Mouse (Mus musculus) liver, embryonic 14.5 days (tissue): ENCODE results near the gene Fam184b. TPM values are rescaled to one million over a fixed set of nuclear protein-coding genes. Genes with fewer than 3 reads are reported as not detected.

Experiments used
- ATAC-seq: fragments of 200-750 bp; cut with Nextera tagmentation; 2 replicates; pipeline ENCODE4 v1.8.0; 2017; ENCODE audit warnings: moderate number of reproducible peaks, mild to moderate bottlenecking, moderate library complexity; ENCODE audit not compliant: insufficient read depth
- DNase-seq, 3 experiments: peaks; one replicate each; pipeline ENCODE4 v3.0.0-alpha.2; 2012 to 2013; ENCODE audit warnings: low read depth in 3 of 3, low spot score in 3 of 3
- H3K27ac ChIP-seq: fragments of 300-500 bp; sonication (generic); 2 replicates; pipeline ENCODE4 v1.5.1; 2014; ENCODE audit warnings: moderate library complexity, mild to moderate bottlenecking, control low read depth, inconsistent platforms
- H3K27me3 ChIP-seq: fragments of 300-500 bp; sonication (generic); 2 replicates; pipeline ENCODE4 v1.6.1; 2014; ENCODE audit warnings: mild to moderate bottlenecking, low read length, moderate library complexity; ENCODE audit not compliant: control insufficient read depth, insufficient read depth
- H3K36me3 ChIP-seq: fragments of 300-500 bp; sonication (generic); replicated peaks from 2 replicates; pipeline ENCODE4 v1.6.1; 2014; ENCODE audit warnings: low read depth; ENCODE audit not compliant: control insufficient read depth, insufficient read depth
- H3K4me1 ChIP-seq, 2 experiments: fragments of 200-500 bp in 1 of 2; fragments of 300-500 bp in 1 of 2; sonication (generic) in 1 of 2; replicated peaks; 2 replicates each; pipeline ENCODE4 v1.6.1; 2012 to 2014; ENCODE audit warnings: antibody characterized with exemption in 1 of 2, inconsistent platforms in 1 of 2, low read length in 1 of 2; ENCODE audit not compliant: control insufficient read depth in 2 of 2, insufficient read depth in 2 of 2
- H3K4me2 ChIP-seq: fragments of 300-500 bp; sonication (generic); 2 replicates; pipeline ENCODE4 v1.6.1; 2014; ENCODE audit warnings: low read depth, mild to moderate bottlenecking, control low read depth, moderate library complexity
- H3K4me3 ChIP-seq, 2 experiments: fragments of 200-500 bp in 1 of 2; fragments of 300-500 bp in 1 of 2; sonication (generic) in 1 of 2; 2 replicates each; pipeline ENCODE4 v1.5.1; 2012 to 2014; ENCODE audit warnings: low read depth in 2 of 2, low read length in 2 of 2, mild to moderate bottlenecking in 2 of 2, control low read depth in 1 of 2, inconsistent platforms in 1 of 2, moderate library complexity in 1 of 2; ENCODE audit not compliant: insufficient read depth in 1 of 2
- H3K9ac ChIP-seq: fragments of 300-500 bp; sonication (generic); replicated peaks from 2 replicates; pipeline ENCODE4 v1.6.1; 2014; ENCODE audit warnings: mild to moderate bottlenecking, control low read depth, moderate library complexity
- H3K9me3 ChIP-seq: fragments of 300-500 bp; sonication (generic); 2 replicates; pipeline ENCODE4 v1.6.1; 2016; ENCODE audit warnings: low read length, mixed read lengths; ENCODE audit not compliant: control insufficient read depth
- CTCF ChIP-seq: IDR thresholded peaks from 2 replicates; pipeline ENCODE4 v1.5.1; 2016; ENCODE audit warnings: antibody characterized with exemption, low read depth, control low read depth
- EP300 ChIP-seq: IDR thresholded peaks from 2 replicates; pipeline ENCODE4 v1.6.1; 2016; ENCODE audit warnings: antibody characterized with exemption, low read depth
- WGBS: fragments of 180-500 bp; shearing (Covaris S2); extraction: QIAGEN DNeasy Blood & Tissue Kit; methylation state at CpG from one replicate; pipeline ENCODE4 v1.1.7; 2014; ENCODE audit not compliant: insufficient replicate concordance; 5-methylcytosine and 5-hydroxymethylcytosine counted together
- polyA plus RNA-seq, 2 experiments: library from polyadenylated mRNA; depleted of rRNA in 1 of 2; stranded (reverse) in 1 of 2; unstranded in 1 of 2; fragments of >200 nt; fragmentation: Nextera tagmentation in 1 of 2; extraction: Ambion mirVana in 1 of 2; gene quantifications; 2 replicates each; pipeline versions ENCODE4 v1.2.1 to v1.2.3; 2012 to 2014

The Fam184b gene
- polyA plus RNA-seq, 2 experiments = 0.04 to 0.09 TPM

- no peak for ATAC-seq
- TF ChIP-seq EP300 (no peak), CTCF (no peak)
Observed at GRCm38 (mm10) chr5:45521601-45522000, 117.8 kb downstream of the Fam184b start.

GRCm38 (mm10) chr5:45520809-45521110, 118.7 kb downstream of the Fam184b start:
- H3K9me3 ChIP-seq = no peaks in the 10 kb centered on the region
- peaks cover 8 to 9% of the 10 kb centered on the region in 2 experiments for H3K4me1 ChIP-seq
- WGBS = 7% methylated on average over 5 of the region's 5 CpGs
- peaks cover 7% of the 10 kb centered on the region for H3K36me3 ChIP-seq
- H3K4me3 ChIP-seq = peak overlapping the region; percentile 88 to 98
- no peak overlapping the region for H3K27ac ChIP-seq
- no peaks in the 10 kb centered on the region for H3K27me3 ChIP-seq
- peak overlapping the region; percentile 86 for H3K4me2 ChIP-seq
- ATAC-seq (0 out of 2 replicates have a peak, but pooled peaks have one; percentile 1), DNase-seq (no peak)
- TF ChIP-seq EP300 (no peak), CTCF (no peak)
- H3K9ac ChIP-seq = peak overlapping the region; percentile 92

More at GRCm38 (mm10) chr5:45521601-45522000, 117.8 kb downstream of the Fam184b start:
- H3K36me3 ChIP-seq = peaks cover 15% of the 10 kb centered on the region
- H3K9ac ChIP-seq = no peak overlapping the region; the same call in 1 of the 2 replicates
- H3K4me2 ChIP-seq = peak overlapping the region; percentile 86
- H3K9me3 ChIP-seq = no peaks in the 10 kb centered on the region
- no peak for DNase-seq
- H3K4me3 ChIP-seq = peak overlapping the region in 1 of 2 experiments; percentile 98; a peak in 3 of 4 replicates
- no peaks in the 10 kb centered on the region for H3K27me3 ChIP-seq
- 68% methylated on average over 6 of the region's 6 CpGs for WGBS
- peaks cover 8 to 9% of the 10 kb centered on the region in 2 experiments for H3K4me1 ChIP-seq
- H3K27ac ChIP-seq = no peak overlapping the region

- TF ChIP-seq EP300 (no peak), CTCF (no peak)
- Histone ChIP-seq H3K27ac (peak within 1 kb of the TSS; percentile 33; the same call in 1 of the 2 replicates), H3K36me3 (peaks cover 1% of the 10 kb centered on the region), H3K9ac (peak within 1 kb of the TSS; percentile 92), H3K4me1 (peaks cover 8 to 9% of the 10 kb centered on the region in 2 experiments), H3K9me3 (no peaks in the 10 kb centered on the region), H3K4me2 (peak within 1 kb of the TSS; percentile 86), H3K27me3 (no peaks in the 10 kb centered on the region), H3K4me3 (peak within 1 kb of the TSS; percentile 88 to 98)
- WGBS = 2% methylated on average over 56 of the region's 56 CpGs
- ATAC-seq (peak; percentile 92), DNase-seq (peak; percentile 74 to 75 (median 74))
Observed at GRCm38 (mm10) chr5:45519960-45520808, 119.2 kb downstream of the Fam184b start, which contains the start of gene Med28. TSS of gene Med28 (plus strand) at chr5:45520229.

GRCm38 (mm10) chr5:45515151-45515743, 124.2 kb downstream of the Fam184b start:
- Histone ChIP-seq H3K27me3 (no peaks in the 10 kb centered on the region), H3K27ac (no peak overlapping the region), H3K36me3 (no peaks in the 10 kb centered on the region; the same call in none of the 2 replicates), H3K4me1 (peaks cover 2 to 3% of the 10 kb centered on the region in 2 experiments; a peak in 2 of 4 replicates), H3K4me2 (no peak overlapping the region), H3K9ac (no peak overlapping the region), H3K4me3 (no peak overlapping the region), H3K9me3 (no peaks in the 10 kb centered on the region)
- TF ChIP-seq EP300 (no peak), CTCF (no peak)
- DNase-seq (no peak), ATAC-seq (no peak)
- 77% methylated on average over 10 of the region's 10 CpGs for WGBS

- ATAC-seq (no peak), DNase-seq (no peak)
- WGBS = 58% methylated on average over 1 of the region's 1 CpGs
- H3K4me1 ChIP-seq = peaks cover 0 to under 1% of the 10 kb centered on the region in 2 experiments; a peak in 2 of 4 replicates
- no peak for TF ChIP-seq CTCF
- TF ChIP-seq EP300 = no peak
- no peak overlapping the region for H3K9ac ChIP-seq
- H3K36me3 ChIP-seq = no peaks in the 10 kb centered on the region; the same call in none of the 2 replicates
- H3K4me2 ChIP-seq = no peak overlapping the region
- no peak overlapping the region for H3K27ac ChIP-seq
- no peak overlapping the region for H3K4me3 ChIP-seq
- no peaks in the 10 kb centered on the region for H3K27me3 ChIP-seq
- H3K9me3 ChIP-seq = no peaks in the 10 kb centered on the region
Observed at GRCm38 (mm10) chr5:45514599-45514998, 124.8 kb downstream of the Fam184b start.
